Mouse (Mus musculus): ENCODE data around the gene Wdr59.

Gene Wdr59

GRCm38 (mm10) chr8:111521713-111522429 lies at the start of gene Wdr59:
Gene Wdr59 (minus strand): TSS chr8:111522092.
- DNase-seq (ENCODE audit: low spot score in 2 of 2), result peak; percentile 99

GRCm38 (mm10) chr8:111571661-111572060 lies 49.8 kb upstream of the Wdr59 start:
- peak in 1 of 2 experiments; percentile 37 for DNase-seq (ENCODE audit: low spot score in 2 of 2)

- peak in 1 of 2 experiments; percentile 29 for DNase-seq (ENCODE audit: low spot score in 2 of 2)
Observed at GRCm38 (mm10) chr8:111570432-111570831, 48.5 kb upstream of the Wdr59 start.

GRCm38 (mm10) chr8:111569926-111570325 lies 48.0 kb upstream of the Wdr59 start:
- no peak for DNase-seq (ENCODE audit: low spot score in 2 of 2)

GRCm38 (mm10) chr8:111568029-111568428 lies 46.1 kb upstream of the Wdr59 start:
- no peak for DNase-seq (ENCODE audit: low spot score in 2 of 2)

- no peak for DNase-seq (ENCODE audit: low spot score in 2 of 2)
Observed at GRCm38 (mm10) chr8:111567571-111567970, 45.7 kb upstream of the Wdr59 start.

- DNase-seq (ENCODE audit: low spot score in 2 of 2), result no peak
Observed at GRCm38 (mm10) chr8:111566326-111566725, 44.4 kb upstream of the Wdr59 start.

GRCm38 (mm10) chr8:111565784-111566191 lies 43.9 kb upstream of the Wdr59 start:
- no peak for DNase-seq (ENCODE audit: low spot score in 2 of 2)

GRCm38 (mm10) chr8:111564093-111564492 lies 42.2 kb upstream of the Wdr59 start:
- DNase-seq (ENCODE audit: low spot score in 2 of 2), result no peak

GRCm38 (mm10) chr8:111563687-111564086 lies 41.8 kb upstream of the Wdr59 start:
- DNase-seq (ENCODE audit: low spot score in 2 of 2), result no peak

- DNase-seq (ENCODE audit: low spot score in 2 of 2), result no peak
Observed at GRCm38 (mm10) chr8:111563075-111563474, 41.2 kb upstream of the Wdr59 start.

GRCm38 (mm10) chr8:111562274-111562803 lies 40.4 kb upstream of the Wdr59 start:
- no peak for DNase-seq (ENCODE audit: low spot score in 2 of 2)

- peak; percentile 42 to 51 for DNase-seq (ENCODE audit: low spot score in 2 of 2)
Observed at GRCm38 (mm10) chr8:111561824-111562223, 39.9 kb upstream of the Wdr59 start.

- no peak for DNase-seq (ENCODE audit: low spot score in 2 of 2)
Observed at GRCm38 (mm10) chr8:111551511-111552130, 29.7 kb upstream of the Wdr59 start.

GRCm38 (mm10) chr8:111550002-111550870 lies 28.3 kb upstream of the Wdr59 start:
- no peak for DNase-seq (ENCODE audit: low spot score in 2 of 2)

- no peak for DNase-seq (ENCODE audit: low spot score in 2 of 2)
Observed at GRCm38 (mm10) chr8:111548201-111548600, 26.3 kb upstream of the Wdr59 start.

GRCm38 (mm10) chr8:111547144-111547543 lies 25.3 kb upstream of the Wdr59 start:
- DNase-seq (ENCODE audit: low spot score in 2 of 2), result no peak

- DNase-seq (ENCODE audit: low spot score in 2 of 2), result no peak
Observed at GRCm38 (mm10) chr8:111545406-111546156, 23.7 kb upstream of the Wdr59 start.

GRCm38 (mm10) chr8:111543712-111544380 lies 22.0 kb upstream of the Wdr59 start:
- no peak for DNase-seq (ENCODE audit: low spot score in 2 of 2)

- peak in 1 of 2 experiments; percentile 25 for DNase-seq (ENCODE audit: low spot score in 2 of 2)
Observed at GRCm38 (mm10) chr8:111539422-111540076, 17.7 kb upstream of the Wdr59 start.

Measured in spleen, postnatal 36 days (tissue).